Mouse (Mus musculus) kidney, adult 2 months (tissue): Measurements from ENCODE around the gene Tmc7.

Source experiments
- CTCF ChIP-seq: fragments of 200-500 bp; conservative IDR thresholded peaks from 2 replicates; pipeline ENCODE4 v1.5.1; 2011; ENCODE audit warnings: low read depth, mild to moderate bottlenecking, control low read depth, low read length, moderate library complexity, mixed read lengths; ENCODE audit not compliant: insufficient read depth, insufficient read length
- POLR2A ChIP-seq: fragments of 200-500 bp; IDR thresholded peaks from one replicate; pipeline ENCODE4 v1.6.1; 2011; ENCODE audit warnings: low read depth, low read length, control low read depth

GRCm38 (mm10) chr7:118633094-118633493 lies 48.6 kb upstream of the Tmc7 start:
- TF ChIP-seq CTCF (no peak), POLR2A (no peak)
